14 mouse cellular contexts compared by ENCODE assay signal in the genomic region with DNA sequence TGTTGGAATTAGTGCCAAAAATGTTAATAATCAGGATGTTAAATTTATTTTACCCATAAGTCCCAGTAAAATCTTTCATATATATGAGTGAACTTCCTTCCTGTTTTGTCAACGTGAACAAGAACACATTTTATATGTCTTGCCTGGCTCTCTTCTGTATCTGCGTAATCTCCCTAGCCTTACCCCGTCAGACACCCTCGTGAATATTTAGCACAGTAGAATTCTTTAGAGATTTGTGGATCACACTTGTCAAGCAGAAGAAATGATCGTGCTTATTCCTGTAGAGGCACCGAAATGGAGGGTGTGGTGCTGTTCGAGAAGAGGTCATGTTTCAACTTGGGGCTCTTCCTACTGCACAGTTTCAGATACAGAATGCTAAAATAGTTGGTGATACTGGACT.
DNase-seq lines count a peak whose midpoint lies in the region; ATAC-seq and TF ChIP-seq lines count a peak whose summit lies in the region.
"Had no signal": no experiment of that assay in that cellular context is flagged by ENCODE, and none has a peak within 500 bp of the region (broad histone marks: within the 10 kb centered on the region; RNA-seq: fewer than 3 reads in every experiment).

No protein-coding gene starts in this region.

- peak; percentile 14 to 36 for DNase-seq in left cerebral cortex, postnatal 25 days (ENCODE audit: low spot score in 2 of 2)
- DNase-seq in left cerebral cortex, postnatal 4 days = no peak
- DNase-seq in hindbrain, postnatal 0 days (ENCODE audit: low spot score) = no peak
- no peak for DNase-seq in urinary bladder, postnatal 10 days (ENCODE audit: low spot score)
- no peak for DNase-seq in lung, adult 2 months
- DNase-seq: adrenal gland, postnatal 10 days; cerebellum, adult 18-20 months; heart, postnatal 14 days; kidney, postnatal 4 days; liver had no signal

- no peaks in the 10 kb centered on the region for H3K9me3 ChIP-seq in forebrain, embryonic 15.5 days
- no peaks in the 10 kb centered on the region for H3K9me3 ChIP-seq in hindbrain, postnatal 0 days (ENCODE audit: low read length)
- H3K9me3 ChIP-seq in neural tube, embryonic 14.5 days (ENCODE audit: control insufficient read depth, low read length) = no peaks in the 10 kb centered on the region

- TF ChIP-seq POLR2A in lung, adult 2 months (IDR thresholded peaks at IDR 0.05; ENCODE audit: borderline replicate concordance, extremely low read depth, low read depth, low read length) = no peak

- no peak overlapping the region for H3K9ac ChIP-seq in forebrain, embryonic 15.5 days (replicated peaks)
- no peak overlapping the region for H3K9ac ChIP-seq in hindbrain, postnatal 0 days (replicated peaks; ENCODE audit: low read length)
- no peak overlapping the region for H3K9ac ChIP-seq in neural tube, embryonic 14.5 days (replicated peaks; ENCODE audit: low read depth, low read length)
- H3K9ac ChIP-seq: lung, embryonic 14.5 days had no signal

- H3K4me2 ChIP-seq in forebrain, embryonic 15.5 days (replicated peaks) = no peak overlapping the region
- no peak overlapping the region for H3K4me2 ChIP-seq in hindbrain, postnatal 0 days (ENCODE audit: low read depth, low read length)
- no peak overlapping the region for H3K4me2 ChIP-seq in neural tube, embryonic 14.5 days (ENCODE audit: low read depth, low read length)
- H3K4me2 ChIP-seq: lung, embryonic 14.5 days had no signal

- intact Hi-C loops in left cerebral cortex, postnatal 25 days (cut with DNase I) = no loop called here
- intact Hi-C loops in left cerebral cortex, postnatal 4 days (cut with DNase I) = loop anchor here (10.0 kb wide), 1 partner anchor 104 kb away; no protein-coding TSS in a partner anchor

- H3K4me3 ChIP-seq in forebrain, embryonic 15.5 days = no peak overlapping the region
- no peak overlapping the region for H3K4me3 ChIP-seq in hindbrain, postnatal 0 days (ENCODE audit: low read length)
- no peak overlapping the region for H3K4me3 ChIP-seq in neural tube, embryonic 14.5 days (ENCODE audit: low read depth, low read length)
- H3K4me3 ChIP-seq in lung, adult 2 months (replicated peaks; ENCODE audit: extremely low read depth, low read depth, low read length) = no peak overlapping the region

- no peaks in the 10 kb centered on the region for H3K27me3 ChIP-seq in forebrain, embryonic 15.5 days
- H3K27me3 ChIP-seq in hindbrain, postnatal 0 days (ENCODE audit: insufficient read depth, low read length) = no peaks in the 10 kb centered on the region
- H3K27me3 ChIP-seq in neural tube, embryonic 14.5 days (ENCODE audit: control insufficient read depth, insufficient read depth, low read length) = no peaks in the 10 kb centered on the region

- TF ChIP-seq CTCF in hindbrain, postnatal 0 days (IDR thresholded peaks at IDR 0.05; ENCODE audit: low read depth) = no peak
- no peak for TF ChIP-seq CTCF in lung, adult 2 months (IDR thresholded peaks at IDR 0.05; ENCODE audit: insufficient read depth, low read length)

- 60% methylated on average over 7 of the region's 7 CpGs for WGBS in forebrain, embryonic 15.5 days
- WGBS in hindbrain, postnatal 0 days = 35% methylated on average over 7 of the region's 7 CpGs
- WGBS in neural tube, embryonic 14.5 days = 39% methylated on average over 7 of the region's 7 CpGs
- WGBS in lung, adult 2 months = 75% methylated on average over 7 of the region's 7 CpGs

- ATAC-seq in forebrain, embryonic 15.5 days (replicated peaks) = peak; percentile 33
- ATAC-seq in hindbrain, postnatal 0 days = 0 out of 2 replicates have a peak, but pooled peaks have one; percentile 22
- ATAC-seq in neural tube, embryonic 14.5 days (ENCODE audit: low read depth) = peak; percentile 31
- ATAC-seq: intestine, postnatal 0 days had no signal

- H3K36me3 ChIP-seq in forebrain, embryonic 15.5 days = no peaks in the 10 kb centered on the region
- no peaks in the 10 kb centered on the region for H3K36me3 ChIP-seq in hindbrain, postnatal 0 days (ENCODE audit: insufficient read depth, low read length)
- H3K36me3 ChIP-seq in neural tube, embryonic 14.5 days (ENCODE audit: control insufficient read depth, insufficient read depth, low read length) = no peaks in the 10 kb centered on the region

- peak overlapping the region; percentile 80 for H3K27ac ChIP-seq in forebrain, embryonic 15.5 days (replicated peaks)
- peak overlapping the region; percentile 49 for H3K27ac ChIP-seq in hindbrain, postnatal 0 days
- H3K27ac ChIP-seq in neural tube, embryonic 14.5 days (ENCODE audit: low read depth, low read length) = no peak overlapping the region

- H3K4me1 ChIP-seq in forebrain, embryonic 15.5 days = peaks cover 25% of the 10 kb centered on the region
- H3K4me1 ChIP-seq in hindbrain, postnatal 0 days (ENCODE audit: insufficient read depth, low read length) = peaks cover 12% of the 10 kb centered on the region
- peaks cover 10% of the 10 kb centered on the region; the same call in 1 of the 2 replicates for H3K4me1 ChIP-seq in neural tube, embryonic 14.5 days (ENCODE audit: control insufficient read depth, insufficient read depth, low read length)
- no peaks in the 10 kb centered on the region for H3K4me1 ChIP-seq in lung, adult 2 months (ENCODE audit: control insufficient read depth, insufficient read depth, low read length)

Comparison
In these comparisons a context has a peak if more than half of its experiments do, and no peak if none do; other contexts are left out.
1. DNase-seq: peak in left cerebral cortex, postnatal 25 days (2 of 2); none in left cerebral cortex, postnatal 4 days (single experiment), hindbrain, postnatal 0 days (single experiment), urinary bladder, postnatal 10 days (single experiment) and lung, adult 2 months (single experiment).
2. Peak in every context shown above with its lines, with median percentiles within 50 percentile points of each other: ATAC-seq.